Mouse (Mus musculus) intestine, embryonic 16.5 days (tissue): Measurements from ENCODE around the gene Sgtb. TPM values are rescaled to one million over a fixed set of nuclear protein-coding genes. Genes with fewer than 3 reads are reported as not detected.

Experiments
- ATAC-seq: fragments of 200-750 bp; cut with Nextera tagmentation; 2 replicates; pipeline ENCODE4 v1.8.0; 2017; ENCODE audit warnings: moderate TSS enrichment, moderate library complexity
- H3K27ac ChIP-seq: fragments of 300-500 bp; sonication (generic); 2 replicates; pipeline ENCODE4 v1.5.1; 2014; ENCODE audit warnings: mild to moderate bottlenecking, low read length
- H3K27me3 ChIP-seq: fragments of 300-500 bp; sonication (generic); replicated peaks from 2 replicates; pipeline ENCODE4 v1.6.1; 2014; ENCODE audit warnings: low read length, control low read depth, mixed read lengths; ENCODE audit not compliant: control insufficient read depth, insufficient read depth
- H3K36me3 ChIP-seq: fragments of 300-500 bp; sonication (generic); 2 replicates; pipeline ENCODE4 v1.6.1; 2014; ENCODE audit warnings: low read length, control low read depth; ENCODE audit not compliant: control insufficient read depth, insufficient read depth
- H3K4me1 ChIP-seq: fragments of 300-500 bp; sonication (generic); 2 replicates; pipeline ENCODE4 v1.6.1; 2014; ENCODE audit warnings: low read length, control low read depth, mixed read lengths; ENCODE audit not compliant: control insufficient read depth, insufficient read depth
- H3K4me2 ChIP-seq: fragments of 300-500 bp; sonication (generic); 2 replicates; pipeline ENCODE4 v1.6.1; 2014; ENCODE audit warnings: low read depth, low read length, control low read depth
- H3K4me3 ChIP-seq: fragments of 300-500 bp; sonication (generic); 2 replicates; pipeline ENCODE4 v1.5.1; 2014; ENCODE audit warnings: mild to moderate bottlenecking, low read length
- H3K9ac ChIP-seq: fragments of 300-500 bp; sonication (generic); 2 replicates; pipeline ENCODE4 v1.6.1; 2014; ENCODE audit warnings: low read depth, low read length
- H3K9me3 ChIP-seq: fragments of 300-500 bp; sonication (generic); 2 replicates; pipeline ENCODE4 v1.6.1; 2016; ENCODE audit warnings: low read length, control low read depth; ENCODE audit not compliant: control insufficient read depth
- WGBS: fragments of 180-500 bp; shearing (Covaris S2); extraction: QIAGEN DNeasy Blood & Tissue Kit; methylation state at CpG from one replicate; pipeline ENCODE4 v1.1.7; 2014; 5-methylcytosine and 5-hydroxymethylcytosine counted together
- polyA plus RNA-seq: library from polyadenylated mRNA; unstranded; fragments of >200 nt; fragmentation: Nextera tagmentation; extraction: Ambion mirVana; gene quantifications from 2 replicates; pipeline ENCODE4 v1.2.1, GENCODE M21; 2015

Gene Sgtb
- 3.0 and 3.3 TPM in 2 replicates for polyA plus RNA-seq

DNA sequence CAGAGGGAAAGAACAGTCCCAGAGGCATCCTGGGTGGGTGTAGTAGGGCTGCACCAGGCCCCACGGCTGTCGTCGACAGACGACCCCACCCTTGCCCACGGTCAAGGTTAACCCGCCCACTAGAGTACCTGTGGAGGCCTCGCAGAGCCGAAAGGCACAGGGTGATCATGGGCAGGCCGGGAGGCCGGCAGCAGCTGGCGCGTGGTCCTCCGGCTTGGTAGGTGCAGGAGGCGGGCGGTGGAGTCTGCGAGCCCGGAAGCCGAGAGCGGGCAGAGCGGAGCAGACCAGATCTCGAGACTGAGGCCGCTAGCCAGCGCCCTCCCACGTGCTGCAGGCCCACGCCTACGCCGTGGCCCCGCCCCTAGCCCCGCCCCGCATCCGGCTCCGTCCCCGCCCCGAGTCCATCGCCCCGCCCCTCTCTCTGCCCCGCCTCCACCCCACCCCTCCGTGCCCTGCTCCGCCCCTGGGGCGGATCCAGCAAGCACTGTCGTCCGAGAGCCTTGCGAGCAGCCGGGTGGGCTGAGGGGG, at the start of gene Sgtb, which contains the start of gene Nln:
Gene Sgtb, plus strand, starts transcription at position 454 of the 528 bp plus-strand sequence.
Gene Nln, minus strand, starts transcription at position 327 of the 528 bp plus-strand sequence.
- peak within 1 kb of the TSS; percentile 87 for H3K27ac ChIP-seq
- peaks cover 5% of the 10 kb centered on the region for H3K4me1 ChIP-seq
- H3K9me3 ChIP-seq, result peaks cover under 1% of the 10 kb centered on the region; the same call in 1 of the 2 replicates
- H3K4me3 ChIP-seq, result peak within 1 kb of the TSS; percentile 87
- peak; percentile 99 for ATAC-seq
- H3K27me3 ChIP-seq, result no peaks in the 10 kb centered on the region
- WGBS, result under 1% methylated on average over 31 of the region's 44 CpGs
- H3K36me3 ChIP-seq, result no peaks in the 10 kb centered on the region
- H3K4me2 ChIP-seq, result peak within 1 kb of the TSS; percentile 98
- H3K9ac ChIP-seq, result peak within 1 kb of the TSS; percentile 84

GRCm38 (mm10) chr13:104060231-104060630, 49.3 kb upstream of the Sgtb start:
- Histone ChIP-seq H3K9me3 (no peaks in the 10 kb centered on the region), H3K4me2 (no peak overlapping the region), H3K4me3 (no peak overlapping the region), H3K27ac (no peak overlapping the region), H3K36me3 (no peaks in the 10 kb centered on the region), H3K4me1 (no peaks in the 10 kb centered on the region), H3K9ac (no peak overlapping the region), H3K27me3 (no peaks in the 10 kb centered on the region)
- ATAC-seq, result no peak
- 76% methylated on average over 1 of the region's 1 CpGs for WGBS

GRCm38 (mm10) chr13:104061975-104062750, 47.4 kb upstream of the Sgtb start:
- no peak overlapping the region for H3K4me3 ChIP-seq
- H3K4me2 ChIP-seq, result no peak overlapping the region
- no peak overlapping the region for H3K27ac ChIP-seq
- WGBS, result 79% methylated on average over 2 of the region's 2 CpGs
- no peaks in the 10 kb centered on the region for H3K9me3 ChIP-seq
- ATAC-seq, result no peak
- no peak overlapping the region for H3K9ac ChIP-seq
- H3K27me3 ChIP-seq, result no peaks in the 10 kb centered on the region
- no peaks in the 10 kb centered on the region for H3K4me1 ChIP-seq
- no peaks in the 10 kb centered on the region for H3K36me3 ChIP-seq

GRCm38 (mm10) chr13:104063061-104063460, 46.5 kb upstream of the Sgtb start:
- Histone ChIP-seq H3K27me3 (no peaks in the 10 kb centered on the region), H3K27ac (no peak overlapping the region), H3K9ac (no peak overlapping the region), H3K9me3 (no peaks in the 10 kb centered on the region), H3K4me1 (no peaks in the 10 kb centered on the region), H3K4me2 (no peak overlapping the region), H3K36me3 (no peaks in the 10 kb centered on the region), H3K4me3 (no peak overlapping the region)
- 85% methylated on average over 9 of the region's 9 CpGs for WGBS
- ATAC-seq, result no peak

- 0 out of 2 replicates have a peak, but pooled peaks cover 4% of the 10 kb centered on the region for H3K36me3 ChIP-seq
- H3K4me3 ChIP-seq, result no peak overlapping the region
- no peaks in the 10 kb centered on the region for H3K9me3 ChIP-seq
- no peaks in the 10 kb centered on the region for H3K27me3 ChIP-seq
- H3K4me1 ChIP-seq, result no peaks in the 10 kb centered on the region; the same call in 1 of the 2 replicates
- no peak overlapping the region for H3K4me2 ChIP-seq
- no peak overlapping the region for H3K27ac ChIP-seq
- WGBS, result 63% methylated on average over 2 of the region's 2 CpGs
- no peak for ATAC-seq
- H3K9ac ChIP-seq, result no peak overlapping the region
These were observed 43.7 kb upstream of the Sgtb start for GRCm38 (mm10) chr13:104065649-104066347.

DNA sequence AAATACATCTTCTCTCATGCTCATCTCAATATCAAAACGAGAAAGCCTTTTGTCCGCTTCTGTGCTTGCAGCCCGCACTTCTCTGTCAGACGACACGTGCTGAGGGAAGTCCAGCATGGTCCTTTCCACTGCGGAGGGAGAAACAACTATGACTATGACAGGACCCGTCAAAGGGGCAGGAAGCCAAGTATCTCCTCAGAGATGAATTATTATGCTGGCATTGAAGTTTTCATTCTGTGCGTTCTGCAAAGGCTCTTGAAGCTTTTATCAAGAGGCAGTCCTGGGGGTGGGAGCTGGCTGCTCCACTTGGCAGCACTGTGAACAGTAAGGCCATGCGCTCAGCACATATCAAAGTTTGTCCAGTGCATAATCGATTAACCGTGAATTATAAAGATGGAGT, 40.3 kb upstream of the Sgtb start:
- H3K27ac ChIP-seq, result no peak overlapping the region
- ATAC-seq, result no peak
- no peaks in the 10 kb centered on the region; the same call in 1 of the 2 replicates for H3K4me1 ChIP-seq
- no peak overlapping the region for H3K4me2 ChIP-seq
- 0 out of 2 replicates have a peak, but pooled peaks cover 4% of the 10 kb centered on the region for H3K36me3 ChIP-seq
- no peak overlapping the region for H3K9ac ChIP-seq
- H3K9me3 ChIP-seq, result no peaks in the 10 kb centered on the region
- H3K4me3 ChIP-seq, result no peak overlapping the region
- 86% methylated on average over 11 of the region's 11 CpGs for WGBS
- H3K27me3 ChIP-seq, result no peaks in the 10 kb centered on the region

GRCm38 (mm10) chr13:104070703-104071102, 38.8 kb upstream of the Sgtb start:
- 0 out of 2 replicates have a peak, but pooled peaks cover 4% of the 10 kb centered on the region for H3K36me3 ChIP-seq
- ATAC-seq, result no peak
- H3K27me3 ChIP-seq, result no peaks in the 10 kb centered on the region
- no peak overlapping the region for H3K9ac ChIP-seq
- no peaks in the 10 kb centered on the region for H3K9me3 ChIP-seq
- H3K4me1 ChIP-seq, result no peaks in the 10 kb centered on the region; the same call in 1 of the 2 replicates
- no peak overlapping the region for H3K4me2 ChIP-seq
- no peak overlapping the region for H3K27ac ChIP-seq
- no peak overlapping the region for H3K4me3 ChIP-seq
- WGBS, result 53% methylated on average over 3 of the region's 3 CpGs

DNA sequence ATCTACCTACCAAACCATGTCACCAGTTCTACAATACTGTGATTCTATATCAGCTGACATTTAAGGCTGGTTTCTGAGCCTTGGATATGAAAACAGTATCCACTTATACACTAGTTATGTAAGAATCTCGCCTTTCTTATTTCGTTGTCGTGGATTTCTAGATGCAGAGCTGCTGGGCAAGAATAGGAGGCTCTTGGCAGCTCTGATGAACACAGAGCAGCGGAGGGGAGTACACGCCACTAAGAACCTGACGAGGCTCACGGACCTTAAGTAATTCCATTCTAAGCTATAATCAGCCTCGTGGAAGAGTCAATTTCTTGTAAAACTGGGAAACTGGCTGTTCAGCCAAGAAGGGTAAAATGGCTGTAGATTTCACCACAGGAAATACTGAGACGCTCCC, 37.2 kb upstream of the Sgtb start:
- Histone ChIP-seq H3K4me2 (no peak overlapping the region), H3K4me3 (no peak overlapping the region), H3K9me3 (no peaks in the 10 kb centered on the region), H3K27me3 (no peaks in the 10 kb centered on the region), H3K9ac (no peak overlapping the region), H3K27ac (no peak overlapping the region), H3K4me1 (no peaks in the 10 kb centered on the region; the same call in 1 of the 2 replicates), H3K36me3 (0 out of 2 replicates have a peak, but pooled peaks cover 4% of the 10 kb centered on the region)
- no peak for ATAC-seq
- WGBS, result 95% methylated on average over 9 of the region's 9 CpGs

GRCm38 (mm10) chr13:104074230-104074629, 35.3 kb upstream of the Sgtb start:
- H3K27ac ChIP-seq, result no peak overlapping the region
- no peak overlapping the region for H3K9ac ChIP-seq
- H3K27me3 ChIP-seq, result no peaks in the 10 kb centered on the region
- no peak overlapping the region for H3K4me2 ChIP-seq
- H3K36me3 ChIP-seq, result no peaks in the 10 kb centered on the region
- H3K4me1 ChIP-seq, result no peaks in the 10 kb centered on the region; the same call in 1 of the 2 replicates
- H3K9me3 ChIP-seq, result no peaks in the 10 kb centered on the region
- WGBS, result 94% methylated on average over 8 of the region's 8 CpGs
- ATAC-seq, result no peak
- H3K4me3 ChIP-seq, result no peak overlapping the region
